Mouse (Mus musculus): ENCODE data around the gene Sec13.

DNA sequence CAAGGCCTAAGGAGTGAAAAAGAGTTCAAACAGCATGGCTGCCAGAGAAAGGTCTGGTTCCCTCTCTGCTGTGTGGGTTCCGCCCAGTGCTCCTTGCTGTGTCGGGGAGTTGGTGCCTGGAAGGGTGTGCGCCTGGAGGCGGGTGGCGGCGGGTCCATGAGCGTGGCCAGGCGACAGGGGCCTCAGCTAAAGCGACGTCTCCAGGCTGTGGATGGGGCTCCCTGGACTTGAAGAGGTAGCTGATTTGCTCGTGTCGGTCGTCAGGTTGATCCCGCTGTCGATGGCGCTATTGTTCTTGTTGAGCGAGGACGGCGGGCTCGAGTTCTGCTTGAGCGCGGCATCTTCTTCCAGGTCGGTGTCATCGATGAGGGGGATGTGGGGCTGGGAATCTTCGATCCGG, 7.8 kb upstream of the Sec13 start:
- TF ChIP-seq POLR2A (IDR thresholded peaks at IDR 0.05; ENCODE audit: borderline replicate concordance, extremely low read depth, low read depth, low read length), result no peak
- TF ChIP-seq CTCF (IDR thresholded peaks at IDR 0.05; ENCODE audit: insufficient read depth, low read length), result no peak
